Mouse (Mus musculus): ENCODE measurements around the gene Inafm1. TPM values are rescaled to one million over a fixed set of nuclear protein-coding genes. Genes with fewer than 3 reads are reported as not detected.
A peak's percentile ranks its signal among the peaks of the same experiment; 100 is the strongest.

Inafm1 gene
- polyA plus RNA-seq, 1 experiment = 33.7 TPM

DNA sequence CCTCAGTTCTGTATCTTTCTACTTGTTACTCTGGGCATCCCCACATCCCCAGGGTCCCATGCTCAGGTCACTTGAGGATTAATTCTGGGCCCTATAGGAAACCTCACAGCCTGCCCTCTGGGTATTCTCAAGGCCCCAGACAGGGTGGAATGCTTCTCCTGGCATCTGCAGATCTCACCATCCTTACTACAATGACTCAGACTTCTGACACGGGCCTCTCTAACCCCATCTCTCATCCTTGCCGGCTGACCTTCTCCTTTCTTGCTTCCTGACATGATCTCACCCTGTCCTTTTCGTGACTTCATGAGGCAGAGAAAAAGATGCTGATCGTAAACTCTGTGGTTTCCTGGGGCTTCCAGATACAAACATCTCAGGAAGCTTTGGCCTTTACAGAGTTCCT, 19.2 kb downstream of the Inafm1 start:
- DNase-seq (ENCODE audit: low read depth in 1 of 2, low spot score in 2 of 2) = no peak

DNA sequence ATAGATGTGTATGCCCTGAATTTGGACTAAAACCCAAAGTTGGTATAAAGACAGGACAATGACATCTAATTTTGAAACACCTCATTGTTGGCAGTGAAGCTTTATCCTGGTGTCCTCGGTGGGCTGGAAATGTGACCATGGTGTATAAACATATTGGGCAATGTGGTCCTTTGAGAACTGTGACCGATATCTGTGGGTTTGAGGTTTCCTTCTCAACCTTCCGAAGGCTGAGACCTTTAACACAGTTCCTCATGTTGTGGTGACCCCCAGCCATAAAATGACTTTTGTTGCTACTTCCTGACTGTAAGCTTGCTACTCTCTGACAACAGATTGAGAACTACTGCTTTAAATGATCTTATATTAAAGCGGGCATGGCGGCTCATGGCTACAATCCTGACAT, 22.7 kb downstream of the Inafm1 start:
- Histone ChIP-seq H3K27ac (ENCODE audit: insufficient read depth, low read length) (peak overlapping the region; percentile 10; the same call in 1 of the 2 replicates), H3K36me3 (ENCODE audit: control insufficient read depth, insufficient read depth, low read length) (no peaks in the 10 kb centered on the region), H3K4me1 (ENCODE audit: control insufficient read depth, insufficient read depth, insufficient read length) (peaks cover 5% of the 10 kb centered on the region; the same call in 1 of the 2 replicates), H3K4me3 (ENCODE audit: extremely low read depth, insufficient read depth, insufficient read length) (no peak overlapping the region), H3K27me3 (ENCODE audit: control insufficient read depth, insufficient read depth, low read length) (no peaks in the 10 kb centered on the region)
- TF ChIP-seq POLR2A (IDR thresholded peaks at IDR 0.05; ENCODE audit: low read depth, low read length) = no peak
- no peak for TF ChIP-seq CTCF (IDR thresholded peaks at IDR 0.05; ENCODE audit: extremely low read depth, insufficient read depth, insufficient read length, insufficient replicate concordance)
- WGBS = 5% methylated on average over 5 of the region's 5 CpGs
- DNase-seq (ENCODE audit: low read depth in 1 of 2, low spot score in 2 of 2) = no peak

More for the DNA sequence above, 19.2 kb downstream of the Inafm1 start:
- TF ChIP-seq POLR2A (IDR thresholded peaks at IDR 0.05; ENCODE audit: low read depth, low read length) (no peak), CTCF (IDR thresholded peaks at IDR 0.05; ENCODE audit: extremely low read depth, insufficient read depth, insufficient read length, insufficient replicate concordance) (no peak)
- Histone ChIP-seq H3K27ac (ENCODE audit: insufficient read depth, low read length) (no peak overlapping the region), H3K36me3 (ENCODE audit: control insufficient read depth, insufficient read depth, low read length) (no peaks in the 10 kb centered on the region), H3K27me3 (ENCODE audit: control insufficient read depth, insufficient read depth, low read length) (no peaks in the 10 kb centered on the region), H3K4me3 (ENCODE audit: extremely low read depth, insufficient read depth, insufficient read length) (no peak overlapping the region), H3K4me1 (ENCODE audit: control insufficient read depth, insufficient read depth, insufficient read length) (0 out of 2 replicates have a peak, but pooled peaks cover 4% of the 10 kb centered on the region)
- WGBS = 7% methylated on average over 4 of the region's 4 CpGs

DNA sequence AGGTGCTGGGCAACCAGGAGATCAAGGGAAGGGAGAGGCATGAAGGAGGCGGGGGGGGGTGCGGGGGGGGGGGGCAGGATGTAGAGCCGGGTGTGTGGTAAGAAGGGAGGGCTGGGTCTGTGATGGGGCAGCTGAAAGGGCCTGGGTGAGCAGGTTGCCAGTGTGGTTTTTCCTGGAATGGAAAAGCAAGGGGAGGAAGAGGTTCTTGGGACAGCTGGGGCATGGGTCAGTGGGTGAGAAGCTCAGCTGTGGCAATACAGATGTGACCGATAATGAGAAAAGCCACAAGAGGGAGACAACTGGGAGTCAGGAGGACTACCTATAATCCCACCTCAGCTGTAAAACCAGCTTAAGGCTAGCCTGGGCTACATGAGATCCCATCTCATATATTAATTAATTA, 27.5 kb downstream of the Inafm1 start:
- Histone ChIP-seq H3K36me3 (ENCODE audit: control insufficient read depth, insufficient read depth, low read length) (no peaks in the 10 kb centered on the region), H3K4me3 (ENCODE audit: extremely low read depth, insufficient read depth, insufficient read length) (no peak overlapping the region), H3K4me1 (ENCODE audit: control insufficient read depth, insufficient read depth, insufficient read length) (peaks cover 14% of the 10 kb centered on the region; the same call in 1 of the 2 replicates), H3K27me3 (ENCODE audit: control insufficient read depth, insufficient read depth, low read length) (no peaks in the 10 kb centered on the region), H3K27ac (ENCODE audit: insufficient read depth, low read length) (no peak overlapping the region)
- DNase-seq (ENCODE audit: low read depth in 1 of 2, low spot score in 2 of 2) = no peak
- TF ChIP-seq POLR2A (IDR thresholded peaks at IDR 0.05; ENCODE audit: low read depth, low read length) (no peak), CTCF (IDR thresholded peaks at IDR 0.05; ENCODE audit: extremely low read depth, insufficient read depth, insufficient read length, insufficient replicate concordance) (no peak)
- WGBS = 5% methylated on average over 2 of the region's 4 CpGs

DNA sequence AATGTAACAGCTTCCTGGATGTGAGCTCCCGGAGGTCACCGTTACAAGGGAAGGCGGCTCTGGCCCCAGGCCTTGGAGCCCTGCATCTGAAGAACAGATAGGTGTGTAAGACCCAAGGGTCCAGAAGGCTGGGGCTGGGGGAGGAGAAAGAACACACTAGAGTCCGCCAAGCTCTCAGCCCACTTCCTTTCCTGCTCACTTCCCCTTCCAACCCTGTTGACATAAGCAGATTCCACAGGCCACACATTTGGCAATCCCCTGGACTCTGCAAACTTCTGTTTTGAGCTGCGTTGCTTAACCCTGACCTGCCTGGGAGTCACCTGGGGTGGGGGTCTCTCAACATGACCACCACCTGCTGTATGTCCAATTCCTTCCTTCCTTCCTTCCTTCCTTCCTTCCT, 29.4 kb downstream of the Inafm1 start, which contains the start of gene C5ar2:
C5ar2 (minus strand) TSS at position 88 of the 400 bp plus-strand sequence.
- no peaks in the 10 kb centered on the region for H3K27me3 ChIP-seq (ENCODE audit: control insufficient read depth, insufficient read depth, low read length)
- H3K36me3 ChIP-seq (ENCODE audit: control insufficient read depth, insufficient read depth, low read length) = no peaks in the 10 kb centered on the region
- DNase-seq (ENCODE audit: low read depth in 1 of 2, low spot score in 2 of 2) = no peak
- WGBS = 39% methylated on average over 5 of the region's 5 CpGs
- no peak within 1 kb of the TSS for H3K4me3 ChIP-seq (ENCODE audit: extremely low read depth, insufficient read depth, insufficient read length)
- TF ChIP-seq POLR2A (IDR thresholded peaks at IDR 0.05; ENCODE audit: low read depth, low read length) = no peak
- no peak for TF ChIP-seq CTCF (IDR thresholded peaks at IDR 0.05; ENCODE audit: extremely low read depth, insufficient read depth, insufficient read length, insufficient replicate concordance)
- H3K4me1 ChIP-seq (ENCODE audit: control insufficient read depth, insufficient read depth, insufficient read length) = peaks cover 15% of the 10 kb centered on the region; the same call in 1 of the 2 replicates
- H3K27ac ChIP-seq (ENCODE audit: insufficient read depth, low read length) = peak within 1 kb of the TSS; percentile 41

DNA sequence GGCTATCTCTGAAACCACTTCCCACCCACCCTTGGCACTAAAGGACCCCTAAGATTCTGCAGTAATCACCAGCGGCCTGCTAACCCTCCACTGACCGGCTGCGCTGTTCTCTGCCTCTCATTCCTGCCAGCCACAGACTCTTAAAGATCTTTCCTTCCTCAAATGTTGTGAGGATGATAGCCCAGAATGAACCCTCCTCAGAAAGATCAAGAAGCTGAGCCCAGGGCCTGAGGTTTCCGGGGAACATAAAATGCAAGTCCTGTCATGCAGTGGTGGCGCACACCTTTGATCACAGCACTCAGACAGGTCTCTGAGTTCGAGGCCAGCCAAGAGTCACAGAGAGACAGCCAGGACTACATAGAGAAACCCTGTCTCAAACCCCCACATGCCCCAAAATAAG, 31.2 kb downstream of the Inafm1 start:
- Histone ChIP-seq H3K36me3 (ENCODE audit: control insufficient read depth, insufficient read depth, low read length) (no peaks in the 10 kb centered on the region), H3K27ac (ENCODE audit: insufficient read depth, low read length) (peak overlapping the region; percentile 30), H3K4me3 (ENCODE audit: extremely low read depth, insufficient read depth, insufficient read length) (no peak overlapping the region), H3K27me3 (ENCODE audit: control insufficient read depth, insufficient read depth, low read length) (no peaks in the 10 kb centered on the region), H3K4me1 (ENCODE audit: control insufficient read depth, insufficient read depth, insufficient read length) (peaks cover 16% of the 10 kb centered on the region)
- TF ChIP-seq CTCF (IDR thresholded peaks at IDR 0.05; ENCODE audit: extremely low read depth, insufficient read depth, insufficient read length, insufficient replicate concordance) = no peak
- no peak for TF ChIP-seq POLR2A (IDR thresholded peaks at IDR 0.05; ENCODE audit: low read depth, low read length)
- 39% methylated on average over 6 of the region's 6 CpGs for WGBS
- DNase-seq (ENCODE audit: low read depth in 1 of 2, low spot score in 2 of 2) = no peak

DNA sequence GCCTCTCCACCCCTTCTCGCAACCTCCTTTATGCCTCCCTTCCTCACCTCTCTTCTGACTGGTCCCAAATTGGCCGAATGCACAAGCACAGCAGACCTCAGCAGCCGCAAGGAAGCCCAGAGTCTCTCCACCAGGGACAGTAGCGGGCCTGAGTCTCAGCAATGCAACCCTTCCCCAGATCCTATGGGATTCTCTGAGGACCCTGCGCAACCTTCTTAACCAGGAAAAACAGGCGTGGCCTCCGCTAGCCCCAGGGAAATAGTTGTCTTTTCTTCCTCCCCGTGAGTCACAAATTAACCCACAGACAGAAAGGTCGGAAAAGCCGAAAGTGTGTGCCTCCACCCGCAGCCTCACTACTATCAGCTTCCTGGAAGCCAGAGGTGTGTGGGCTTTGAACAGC, 31.6 kb downstream of the Inafm1 start:
- WGBS = 56% methylated on average over 11 of the region's 11 CpGs
- Histone ChIP-seq H3K4me3 (ENCODE audit: extremely low read depth, insufficient read depth, insufficient read length) (no peak overlapping the region), H3K36me3 (ENCODE audit: control insufficient read depth, insufficient read depth, low read length) (no peaks in the 10 kb centered on the region), H3K27ac (ENCODE audit: insufficient read depth, low read length) (peak overlapping the region; percentile 30), H3K27me3 (ENCODE audit: control insufficient read depth, insufficient read depth, low read length) (no peaks in the 10 kb centered on the region), H3K4me1 (ENCODE audit: control insufficient read depth, insufficient read depth, insufficient read length) (peaks cover 16% of the 10 kb centered on the region)
- DNase-seq (ENCODE audit: low read depth in 1 of 2, low spot score in 2 of 2) = no peak
- TF ChIP-seq CTCF (IDR thresholded peaks at IDR 0.05; ENCODE audit: extremely low read depth, insufficient read depth, insufficient read length, insufficient replicate concordance) (no peak), POLR2A (IDR thresholded peaks at IDR 0.05; ENCODE audit: low read depth, low read length) (no peak)

DNA sequence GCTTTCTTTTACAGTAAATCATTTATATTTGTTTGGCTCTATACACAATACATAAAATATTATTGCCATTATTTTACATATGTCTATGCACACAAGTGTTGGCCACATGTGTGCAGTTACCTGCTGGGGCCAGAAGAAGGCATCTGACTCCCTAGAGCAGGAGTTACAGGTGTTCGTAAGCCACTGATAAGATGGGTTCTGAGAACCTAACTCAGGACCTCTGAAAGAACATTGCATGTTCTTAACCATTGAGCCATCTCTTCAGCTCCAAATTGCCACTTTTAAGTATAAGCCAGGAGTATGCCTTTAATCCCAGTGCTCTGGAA, 32.5 kb downstream of the Inafm1 start:
- TF ChIP-seq POLR2A (IDR thresholded peaks at IDR 0.05; ENCODE audit: low read depth, low read length) (no peak), CTCF (IDR thresholded peaks at IDR 0.05; ENCODE audit: extremely low read depth, insufficient read depth, insufficient read length, insufficient replicate concordance) (no peak)
- Histone ChIP-seq H3K36me3 (ENCODE audit: control insufficient read depth, insufficient read depth, low read length) (no peaks in the 10 kb centered on the region), H3K27me3 (ENCODE audit: control insufficient read depth, insufficient read depth, low read length) (no peaks in the 10 kb centered on the region), H3K27ac (ENCODE audit: insufficient read depth, low read length) (no peak overlapping the region), H3K4me3 (ENCODE audit: extremely low read depth, insufficient read depth, insufficient read length) (no peak overlapping the region), H3K4me1 (ENCODE audit: control insufficient read depth, insufficient read depth, insufficient read length) (peaks cover 16% of the 10 kb centered on the region)
- WGBS = 91% methylated on average over 1 of the region's 1 CpGs
- no peak for DNase-seq (ENCODE audit: low read depth in 1 of 2, low spot score in 2 of 2)
